Mouse (Mus musculus) left cerebral cortex, adult 18-20 months (tissue): ENCODE measurements around the gene Sox6. TPM values are rescaled to one million over a fixed set of nuclear protein-coding genes. Genes with fewer than 3 reads are reported as not detected.

Experiments used
- DNase-seq, 2 experiments: peaks; one replicate each; pipeline ENCODE4 v3.0.0; 2021 to 2022; ENCODE audit warnings: low spot score in 2 of 2, mixed read lengths in 1 of 2
- total RNA-seq, 2 experiments: library from RNA; stranded (reverse); gene quantifications; 2 replicates each; pipeline ENCODE4 v1.2.3; 2021

Sox6 gene
- total RNA-seq, 2 experiments from 2014 or later, result 25.9 to 34.4 TPM

DNA sequence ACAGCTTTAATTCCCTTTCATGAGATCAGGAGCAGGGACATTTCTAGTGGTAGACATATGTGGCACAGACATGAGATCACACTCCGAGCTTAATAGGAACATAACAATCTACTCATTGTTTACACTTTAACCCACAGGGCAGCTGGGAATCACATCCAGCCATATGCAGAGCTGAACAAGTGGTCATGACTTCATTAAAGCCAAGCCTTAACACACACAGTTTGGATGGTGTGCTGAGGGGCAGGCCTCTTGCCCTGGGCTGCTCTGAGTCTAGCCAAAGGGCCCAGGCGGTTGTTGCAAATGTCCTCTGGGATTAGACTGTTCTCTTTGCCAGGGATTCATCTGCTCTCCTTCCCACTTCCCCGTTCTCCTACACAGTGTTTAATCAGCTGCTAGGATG is 204.9 kb downstream of the Sox6 start:
- DNase-seq, result no peak

DNA sequence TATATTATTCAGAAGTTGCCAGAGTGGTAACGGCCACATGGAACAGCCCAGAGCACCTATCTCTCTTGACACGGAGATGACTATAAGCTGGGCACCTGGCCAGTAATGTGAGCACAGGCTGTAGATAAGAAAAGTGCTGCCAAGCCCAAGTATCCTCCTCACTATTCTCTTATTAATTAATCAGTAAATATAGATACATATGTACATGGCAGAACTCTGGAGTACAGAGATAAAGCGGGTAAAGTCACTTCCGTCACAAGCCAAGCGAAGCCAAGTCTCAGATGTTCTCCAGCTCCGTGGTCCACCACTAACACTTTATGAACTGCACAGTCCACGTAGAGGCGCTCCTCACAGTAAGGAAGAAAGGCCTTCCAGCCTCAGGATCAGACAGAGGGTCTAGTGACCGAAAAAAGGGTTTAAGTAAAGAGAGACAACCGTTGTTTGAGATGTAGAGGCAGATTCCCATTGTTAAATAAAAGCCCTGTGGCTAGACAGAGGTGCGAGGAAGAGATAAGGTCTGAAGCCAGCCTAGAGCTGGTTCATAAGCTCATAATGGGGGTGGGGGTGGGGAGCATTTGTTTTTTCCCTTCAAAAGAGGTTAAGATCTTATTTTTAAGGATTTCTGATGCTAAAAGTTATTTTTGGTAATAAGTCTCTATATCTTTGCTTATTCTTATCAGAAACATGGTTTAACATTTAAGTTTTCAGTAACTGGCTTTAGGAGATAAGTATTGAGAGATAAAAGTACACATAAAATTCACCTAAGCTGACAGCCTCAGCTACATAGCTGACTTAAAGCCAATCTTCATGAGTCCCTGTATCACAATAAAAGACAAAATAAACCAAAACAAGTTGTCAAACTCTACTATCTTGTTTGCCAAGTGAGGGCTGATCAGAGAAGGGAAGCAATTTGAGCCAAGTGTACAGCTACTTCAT is 207.4 kb downstream of the Sox6 start:
- no peak for DNase-seq

DNA sequence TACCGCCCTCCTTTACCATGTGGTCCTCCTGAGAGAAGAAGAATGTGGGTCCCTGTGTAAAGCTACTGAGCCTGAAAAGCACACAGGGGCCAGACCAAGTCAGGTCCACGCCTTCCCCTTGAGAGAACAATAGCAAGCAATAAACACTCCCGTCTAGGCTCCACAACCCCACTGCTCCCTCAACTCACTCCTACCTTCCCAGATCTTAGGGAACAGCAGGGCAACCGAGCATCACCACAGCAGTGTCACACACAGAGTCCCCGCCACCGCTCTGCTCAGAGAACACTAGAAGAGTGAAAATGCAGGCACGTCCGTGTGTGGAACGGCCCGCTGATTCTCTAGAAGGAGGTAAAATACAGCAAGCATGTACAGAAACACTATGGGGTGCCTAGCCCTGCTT is 208.2 kb downstream of the Sox6 start:
- no peak for DNase-seq

DNA sequence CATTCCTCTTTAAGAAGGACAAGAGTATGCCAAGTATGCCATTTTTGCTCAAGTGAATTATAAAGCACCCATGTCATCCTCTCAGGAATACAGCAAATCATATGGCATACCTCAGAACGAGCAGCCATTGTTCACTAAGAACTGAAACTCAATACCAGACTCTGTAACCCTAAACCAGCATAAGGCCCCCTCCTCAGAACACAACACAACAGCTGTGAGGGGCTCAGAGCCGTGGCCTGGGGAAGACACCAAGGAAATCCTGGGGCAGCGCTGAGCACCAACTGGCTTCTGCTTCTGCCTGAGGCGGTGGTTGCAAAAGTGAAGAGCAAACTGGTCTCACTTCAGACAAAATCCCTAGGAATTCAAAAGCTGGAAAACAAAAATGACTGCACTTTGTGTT is 208.8 kb downstream of the Sox6 start:
- no peak for DNase-seq

DNA sequence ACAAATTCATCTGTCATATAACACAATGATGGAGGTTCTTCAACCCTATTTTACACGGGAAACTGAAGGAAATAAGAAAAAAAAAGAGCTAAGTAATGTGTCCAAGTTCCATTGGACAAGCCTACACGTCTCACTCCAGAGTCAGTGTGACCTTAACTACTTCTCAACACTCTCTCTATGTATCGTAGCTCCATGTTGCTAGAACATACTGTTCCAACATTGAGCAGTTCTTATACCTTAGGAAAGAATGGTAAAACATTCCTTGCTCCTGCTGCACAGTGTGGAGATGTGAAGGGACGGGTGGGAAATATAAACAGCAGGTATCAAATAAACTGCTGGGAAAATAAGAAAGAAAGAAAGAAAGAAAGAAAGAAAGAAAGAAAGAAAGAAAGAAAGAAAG is 209.3 kb downstream of the Sox6 start:
- DNase-seq, result no peak

DNA sequence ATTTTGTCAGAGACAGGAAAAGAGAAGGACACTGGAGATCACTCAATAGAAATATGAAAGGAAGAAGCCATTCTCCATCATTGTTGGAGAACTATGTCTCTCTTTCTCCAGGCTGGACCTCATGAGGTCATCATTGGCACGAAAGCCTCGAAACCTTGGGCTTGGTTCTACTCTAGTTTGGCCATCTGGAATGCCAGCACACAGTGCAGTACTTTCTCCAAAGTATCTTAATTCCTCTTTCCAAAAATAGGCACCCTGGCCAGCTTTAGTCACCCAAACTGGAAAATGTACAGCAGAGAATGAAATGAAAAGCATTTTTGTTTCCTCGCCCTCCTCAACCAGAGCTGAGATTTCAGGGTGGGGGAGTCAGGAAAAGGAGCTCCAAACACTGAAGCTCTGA is 213.3 kb downstream of the Sox6 start:
- no peak for DNase-seq

DNA sequence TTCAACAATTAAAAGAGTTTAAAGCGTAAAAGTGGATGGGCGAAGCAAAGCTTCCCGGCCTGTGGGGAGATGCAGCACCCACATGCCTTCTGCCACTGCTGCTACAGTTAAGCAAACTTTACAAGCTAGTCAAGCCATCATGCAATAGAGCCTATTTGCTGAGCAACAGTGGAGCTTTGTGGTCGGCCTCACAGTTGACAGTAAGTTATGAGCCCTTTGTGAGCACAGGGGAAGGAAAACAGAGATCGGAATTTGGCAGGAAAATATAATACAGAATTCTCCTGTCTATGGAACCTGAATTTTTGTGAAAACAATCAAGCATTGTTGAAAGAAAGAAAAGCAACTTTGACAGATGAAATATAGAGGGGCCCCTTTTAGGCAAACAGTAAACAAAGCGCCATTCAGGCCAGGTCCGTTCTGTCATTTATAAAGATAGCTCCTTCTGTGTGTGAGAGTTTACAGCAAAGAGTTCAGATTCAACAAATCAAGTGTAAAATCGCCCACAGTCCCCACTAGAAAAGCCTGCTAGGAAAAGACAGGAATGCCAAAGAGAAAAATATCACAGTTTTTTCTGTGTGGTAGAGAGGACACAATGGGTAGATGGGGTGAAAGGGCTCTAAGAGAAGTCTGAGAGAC is 213.9 kb downstream of the Sox6 start:
- no peak for DNase-seq

DNA sequence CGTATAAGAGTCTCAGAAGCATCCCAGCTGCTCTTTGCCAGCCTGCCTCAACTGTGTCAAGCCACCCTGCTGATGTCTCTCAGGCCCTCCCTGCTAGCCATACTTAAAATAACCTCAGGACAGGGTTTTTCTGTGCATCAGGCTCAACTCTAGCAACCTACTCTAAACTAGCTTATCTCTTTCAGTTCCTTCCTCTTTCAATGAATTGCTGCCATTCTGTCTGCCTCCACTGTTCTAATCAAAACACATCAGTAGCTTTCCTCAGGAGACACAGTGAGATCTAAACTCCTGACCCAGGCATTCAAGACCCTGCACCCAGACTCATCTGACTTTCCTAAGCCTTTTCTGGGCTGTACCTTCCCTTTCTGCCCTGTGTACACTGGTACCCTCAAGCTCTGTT is 219.5 kb downstream of the Sox6 start:
- DNase-seq, result no peak

DNA sequence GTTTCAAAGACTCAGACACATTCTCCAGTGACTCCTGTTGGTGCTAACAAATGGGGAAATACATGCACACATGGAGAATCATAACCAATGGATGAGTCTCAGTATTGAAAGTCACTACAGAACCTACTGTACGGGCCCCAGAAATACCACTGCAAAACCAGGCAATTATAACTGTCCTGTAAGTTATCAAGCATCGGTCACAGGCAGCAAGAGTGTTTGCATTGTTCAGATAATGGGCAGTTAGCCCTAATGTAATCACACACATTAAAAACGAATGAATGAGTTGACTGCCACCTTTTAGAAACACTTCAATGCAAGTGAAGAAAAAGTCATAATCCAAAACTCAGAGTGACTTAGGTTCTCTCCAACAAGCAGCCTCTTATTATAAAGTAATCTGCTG is 235.3 kb downstream of the Sox6 start:
- no peak for DNase-seq

DNA sequence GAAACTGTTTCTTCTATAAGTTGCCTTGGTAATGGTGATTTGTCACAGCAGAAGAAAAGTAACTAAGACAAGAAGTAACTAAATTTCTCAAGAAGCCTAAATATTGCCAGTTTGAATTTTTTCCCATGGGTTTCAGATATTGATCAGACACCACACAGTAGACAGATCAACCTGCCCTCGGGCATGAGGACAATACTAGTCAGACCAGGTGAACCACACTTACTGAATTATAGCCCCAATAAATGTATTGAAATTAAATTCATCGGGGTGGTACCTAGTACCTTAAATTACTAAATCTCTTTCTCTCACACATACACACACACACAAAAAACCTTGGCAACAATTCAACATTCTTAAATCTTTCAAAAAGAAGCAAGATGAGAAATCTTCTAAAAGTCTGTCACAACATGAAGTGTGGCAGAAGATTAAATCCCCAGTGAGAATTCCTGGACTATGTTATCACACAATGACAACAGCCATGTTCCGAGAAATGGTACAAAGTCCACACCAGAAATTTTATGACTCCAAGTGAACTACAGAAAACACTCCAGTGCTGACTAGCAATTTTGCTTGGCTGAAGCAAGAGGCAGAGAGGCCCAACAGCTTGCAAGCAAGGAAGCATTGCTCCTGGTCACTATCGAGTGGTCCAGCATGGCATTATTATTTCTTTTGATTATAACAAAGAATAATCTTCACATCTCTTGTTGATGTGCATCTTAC is 244.3 kb downstream of the Sox6 start:
- no peak for DNase-seq

DNA sequence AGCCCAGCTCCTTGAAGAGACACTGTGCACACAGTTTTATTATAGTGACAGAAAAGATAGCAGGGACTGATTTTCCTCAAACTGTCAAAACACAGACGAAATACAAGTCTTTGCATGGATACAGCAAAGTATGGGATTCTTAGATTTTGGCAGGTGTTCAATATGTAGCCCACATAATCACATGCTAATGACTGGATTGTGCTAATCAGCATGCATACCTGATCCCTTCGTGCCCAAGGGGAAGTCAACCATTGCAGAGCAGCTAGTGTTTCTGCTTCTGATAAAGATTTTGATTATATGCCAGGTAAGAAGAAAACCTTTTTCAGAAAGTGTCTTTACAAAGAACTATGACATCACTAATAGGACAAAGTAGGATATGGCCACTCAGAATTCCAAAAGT is 245.8 kb downstream of the Sox6 start:
- DNase-seq, result no peak

DNA sequence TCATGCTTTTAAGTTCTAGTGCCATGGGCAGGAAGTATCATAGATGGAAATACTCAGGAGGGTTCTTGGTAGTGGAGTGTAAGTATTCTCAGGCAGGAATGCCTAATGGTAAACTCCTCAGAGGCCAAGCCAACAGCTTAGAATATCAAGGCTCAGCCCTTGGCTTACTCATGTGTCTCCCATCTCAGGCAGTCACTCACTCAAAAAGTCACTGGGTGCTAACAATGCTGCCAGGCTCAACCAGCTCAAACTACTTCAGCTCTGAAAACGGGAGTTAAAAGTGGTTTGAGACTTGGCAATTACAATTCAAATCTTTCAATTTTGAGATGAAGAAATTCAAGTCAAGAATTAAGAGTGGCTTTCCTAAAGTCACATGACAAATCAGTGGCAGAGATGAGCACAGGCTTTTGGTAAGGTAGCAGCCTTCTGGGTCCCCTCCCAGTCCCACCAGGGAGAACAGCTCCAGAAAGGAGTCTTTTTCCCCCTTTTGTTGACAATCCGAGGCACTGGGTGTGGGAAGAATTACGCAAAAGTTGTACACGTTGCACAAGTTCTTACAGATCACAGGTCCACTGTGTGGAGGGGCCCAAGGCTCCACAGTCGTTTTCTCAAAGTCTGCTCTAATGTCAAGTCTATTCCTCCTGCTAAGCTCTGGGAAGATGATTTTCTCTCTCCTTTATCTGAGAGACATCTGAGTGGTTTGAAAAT is 249.3 kb downstream of the Sox6 start:
- no peak for DNase-seq

DNA sequence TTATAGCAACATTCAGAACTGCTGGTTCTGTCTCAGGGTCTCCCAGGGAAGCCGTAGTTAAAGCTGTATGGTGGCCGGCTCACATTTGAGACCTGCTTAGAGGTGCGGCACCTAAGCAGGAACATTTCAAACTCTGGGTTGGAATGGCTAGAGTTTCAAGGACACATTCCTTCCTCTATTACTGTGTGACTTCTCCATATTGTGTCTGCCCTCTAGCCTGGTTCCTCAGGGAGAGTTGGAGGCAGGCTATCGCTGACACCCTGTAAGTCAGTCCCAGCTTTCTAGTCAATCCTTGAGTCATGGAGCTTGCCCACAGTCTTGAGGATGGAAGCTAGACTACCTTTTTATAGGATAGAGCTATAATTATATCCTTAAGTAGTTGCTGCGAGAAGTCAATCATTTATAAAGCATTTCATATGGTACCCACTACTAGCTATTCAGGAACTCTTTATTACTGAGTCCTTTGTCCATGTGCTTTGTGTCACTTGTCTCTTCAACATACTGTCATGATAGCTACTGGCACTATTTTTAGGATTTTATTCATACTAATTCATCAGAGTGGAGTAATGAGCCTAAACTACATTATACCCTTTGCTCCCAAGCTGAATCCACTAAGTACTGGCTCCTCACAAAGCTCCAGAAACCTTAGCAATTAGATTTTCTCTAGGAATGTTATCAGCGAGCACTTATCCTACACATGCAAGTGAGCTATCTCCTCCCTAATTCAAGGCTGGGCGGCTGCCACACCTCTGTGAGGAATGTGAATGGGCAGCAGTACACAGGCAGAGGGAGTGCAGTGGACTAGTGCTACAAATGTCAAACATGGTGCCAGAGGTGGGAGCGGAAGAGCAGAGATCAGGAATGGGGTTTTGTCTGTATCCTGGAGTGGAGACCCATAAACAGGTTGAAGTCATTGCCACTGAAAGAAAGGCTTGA is 254.3 kb downstream of the Sox6 start:
- DNase-seq, result no peak

DNA sequence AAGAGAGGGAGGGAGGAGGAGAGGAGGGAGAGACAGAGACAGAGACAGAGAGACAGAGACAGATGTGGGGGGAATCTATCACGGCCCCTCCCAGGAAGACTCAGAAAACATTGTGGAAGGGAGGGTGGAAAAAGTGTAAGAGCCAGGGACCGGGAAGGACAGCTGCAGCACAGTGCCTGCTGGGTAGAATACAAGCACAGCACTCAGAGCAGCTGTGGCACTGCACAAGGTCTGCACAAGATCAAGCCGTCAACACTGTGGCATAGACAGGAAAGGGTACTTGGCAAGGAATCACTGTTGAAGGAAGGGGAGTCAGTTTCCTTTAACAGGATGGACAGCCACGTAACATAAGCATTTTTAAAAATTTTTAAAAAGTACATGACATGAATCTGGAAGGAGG is 258.4 kb downstream of the Sox6 start:
- DNase-seq, result no peak

DNA sequence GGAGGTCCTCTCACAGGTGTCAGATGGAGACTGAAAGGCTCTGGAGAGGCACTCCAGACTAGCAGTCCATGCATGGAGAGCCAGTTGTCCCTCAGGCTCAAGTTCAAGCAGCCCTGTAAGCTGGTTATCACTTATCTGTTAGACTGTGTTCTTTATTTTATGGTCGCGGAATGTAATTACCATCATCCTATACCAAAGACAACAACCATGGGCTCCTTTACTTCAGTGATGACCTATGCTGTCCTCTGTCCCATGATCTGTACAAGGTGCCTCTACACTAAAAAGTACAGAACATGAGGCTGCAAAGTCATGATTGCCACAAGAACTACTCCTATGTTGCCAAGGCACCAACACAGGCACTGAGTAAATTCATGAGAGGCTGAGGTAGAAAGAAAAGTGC is 259.1 kb downstream of the Sox6 start:
- DNase-seq, result no peak

DNA sequence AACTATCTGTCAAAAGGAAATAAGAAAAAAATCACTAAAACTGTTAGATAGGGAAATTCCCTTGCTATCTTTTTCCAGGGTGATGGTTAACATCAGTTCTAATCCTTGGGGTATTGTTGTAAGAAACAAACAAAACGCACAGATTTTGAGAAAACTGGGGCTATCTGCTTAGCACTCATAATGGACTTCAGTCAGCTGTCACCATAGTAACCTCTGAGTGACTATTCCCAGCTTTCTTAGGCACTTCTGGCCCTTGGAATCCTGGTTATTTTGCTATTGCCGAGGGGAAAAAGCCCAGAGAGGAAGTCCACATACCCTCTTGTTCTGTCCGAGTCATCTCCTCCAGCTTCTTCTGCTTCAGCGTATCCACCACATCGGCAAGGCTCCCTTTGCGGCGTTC is 261.9 kb downstream of the Sox6 start:
- no peak for DNase-seq

DNA sequence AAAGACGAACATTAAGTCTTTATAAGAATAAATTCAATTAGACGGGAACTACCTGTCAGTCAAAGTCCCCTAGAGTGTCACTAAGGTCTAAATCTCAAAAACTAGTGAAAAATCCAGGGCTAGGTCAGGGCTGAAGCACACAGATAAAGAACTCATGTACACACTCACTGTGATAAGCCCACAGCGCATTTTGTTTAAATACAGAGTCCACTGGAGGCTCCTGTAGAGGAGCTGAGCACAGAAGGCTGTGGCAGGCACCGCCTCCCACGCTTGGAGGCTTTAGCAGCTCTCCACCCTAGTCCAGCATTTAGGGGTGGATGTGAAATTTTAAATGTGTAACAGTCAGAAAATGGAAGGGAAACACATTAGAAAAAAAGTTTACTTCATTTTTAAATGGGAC is 262.3 kb downstream of the Sox6 start:
- DNase-seq, result peak in 1 of 2 experiments; percentile 3

DNA sequence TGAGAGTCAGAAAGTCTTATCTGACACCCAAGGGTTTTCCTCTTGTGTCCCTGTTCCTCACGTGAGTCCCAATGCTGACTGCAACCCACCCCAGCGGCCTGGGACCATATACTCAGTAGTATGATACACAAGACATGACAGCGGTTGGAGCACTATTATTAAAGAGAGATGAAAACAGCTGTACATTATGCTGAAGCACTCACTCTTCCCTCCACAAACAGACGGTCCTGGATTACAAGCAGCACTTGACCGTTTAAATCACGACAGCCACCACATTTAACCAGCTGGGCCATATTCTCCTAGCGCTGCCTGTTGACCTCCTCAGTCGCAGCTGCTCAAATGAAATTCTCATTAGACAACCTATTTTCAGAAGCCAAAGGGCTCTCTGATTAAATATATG is 272.3 kb downstream of the Sox6 start:
- no peak for DNase-seq

DNA sequence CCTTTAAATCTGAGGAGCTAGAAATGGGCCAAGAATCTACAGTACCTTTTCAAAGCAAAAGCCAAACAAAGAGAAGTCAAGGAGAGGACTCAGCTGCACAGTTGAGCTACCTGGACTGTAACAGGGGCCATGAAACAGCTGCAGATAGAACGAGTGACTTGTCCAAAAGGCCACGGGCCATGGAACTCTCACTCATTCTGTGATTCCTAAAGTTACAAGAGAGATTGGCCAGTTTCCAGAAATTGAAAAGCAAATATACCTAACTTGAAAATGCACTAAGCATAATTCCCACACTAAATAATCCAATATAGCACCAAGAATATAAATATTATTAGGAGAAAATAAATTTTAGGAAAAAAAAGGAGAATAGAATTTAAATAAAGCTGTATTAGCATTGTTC is 274.7 kb downstream of the Sox6 start:
- no peak for DNase-seq

DNA sequence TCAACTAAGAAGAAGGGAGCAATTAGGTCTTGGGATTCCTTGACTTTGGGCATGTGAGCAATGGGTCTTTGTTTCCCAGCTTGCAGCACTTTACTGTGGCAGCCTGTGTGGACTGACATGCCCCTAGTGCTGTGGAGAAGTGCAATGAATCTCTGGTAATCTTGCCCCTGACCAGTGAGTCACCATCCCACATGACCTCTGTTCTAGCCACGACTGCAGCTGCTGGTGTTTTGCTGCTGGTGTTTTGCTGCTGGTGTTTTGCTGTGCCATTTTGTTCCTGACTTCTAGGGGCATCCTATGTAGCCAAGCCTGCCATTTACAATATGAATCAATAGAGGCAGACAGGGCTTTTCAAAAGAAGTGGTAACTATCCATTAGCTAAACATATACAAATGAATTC is 280.4 kb downstream of the Sox6 start:
- no peak for DNase-seq
